Mouse (Mus musculus) ES-E14 (cell line): ENCODE results near the gene Pip4k2a.

Experiments used
- CHD2 ChIP-seq: IDR thresholded peaks from 2 replicates; pipeline ENCODE4 v1.6.1; 2014; ENCODE audit warnings: mild to moderate bottlenecking, low read depth, low read length, inconsistent platforms
- HCFC1 ChIP-seq: IDR thresholded peaks from 2 replicates; pipeline ENCODE4 v1.6.1; 2012; ENCODE audit warnings: low read length, inconsistent platforms, borderline replicate concordance; ENCODE audit not compliant: insufficient read depth
- MAFK ChIP-seq: IDR thresholded peaks from 2 replicates; pipeline ENCODE4 v1.6.1; 2014; ENCODE audit warnings: mild to moderate bottlenecking, low read depth, low read length, inconsistent platforms; ENCODE audit not compliant: insufficient read depth
- ZC3H11A ChIP-seq: IDR thresholded peaks from 2 replicates; pipeline ENCODE4 v1.6.1; 2012; ENCODE audit warnings: low read depth, mild to moderate bottlenecking, inconsistent platforms, low read length, borderline replicate concordance
- ZNF384 ChIP-seq: IDR thresholded peaks from 2 replicates; pipeline ENCODE4 v1.6.1; 2012; ENCODE audit warnings: low read depth, low read length, inconsistent platforms

DNA sequence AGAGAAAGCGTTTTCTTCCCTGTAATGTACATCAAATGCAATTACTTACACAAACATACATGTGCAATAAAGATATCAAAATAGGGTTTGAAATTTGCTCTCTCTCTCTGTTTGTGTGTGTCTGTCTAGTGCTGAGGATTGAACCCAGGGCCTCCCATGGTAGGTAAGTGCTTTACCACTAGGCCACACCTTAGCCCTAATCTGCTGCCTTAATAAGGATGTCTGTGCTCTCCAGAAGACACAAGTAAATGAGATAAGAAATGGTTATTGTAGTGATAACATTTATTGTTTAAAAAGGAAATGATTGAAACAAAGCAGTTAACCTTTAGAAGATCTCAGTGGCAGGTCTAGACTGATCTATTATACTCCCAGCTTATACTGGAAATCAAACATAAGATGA is 18.9 kb upstream of the Pip4k2a start:
- TF ChIP-seq ZNF384, result no peak
- no peak for TF ChIP-seq MAFK
- no peak for TF ChIP-seq HCFC1
- TF ChIP-seq CHD2, result no peak
- no peak for TF ChIP-seq ZC3H11A
